Mouse (Mus musculus): ENCODE data around the gene Sec14l5.
"Not testable (repeated sequence)": the region's sequence is repeated elsewhere in the genome, so short reads cannot be mapped to it uniquely, and the experiment has no call there.

Sec14l5 gene

GRCm38 (mm10) chr16:5214126-5214525, 67.2 kb downstream of the Sec14l5 start:
- DNase-seq (ENCODE audit: low spot score in 2 of 2) = no peak

GRCm38 (mm10) chr16:5216686-5217085, 69.8 kb downstream of the Sec14l5 start:
- no peak for DNase-seq (ENCODE audit: low spot score in 2 of 2)

GRCm38 (mm10) chr16:5217341-5218133, 70.6 kb downstream of the Sec14l5 start:
- no peak for DNase-seq (ENCODE audit: low spot score in 2 of 2)

DNA sequence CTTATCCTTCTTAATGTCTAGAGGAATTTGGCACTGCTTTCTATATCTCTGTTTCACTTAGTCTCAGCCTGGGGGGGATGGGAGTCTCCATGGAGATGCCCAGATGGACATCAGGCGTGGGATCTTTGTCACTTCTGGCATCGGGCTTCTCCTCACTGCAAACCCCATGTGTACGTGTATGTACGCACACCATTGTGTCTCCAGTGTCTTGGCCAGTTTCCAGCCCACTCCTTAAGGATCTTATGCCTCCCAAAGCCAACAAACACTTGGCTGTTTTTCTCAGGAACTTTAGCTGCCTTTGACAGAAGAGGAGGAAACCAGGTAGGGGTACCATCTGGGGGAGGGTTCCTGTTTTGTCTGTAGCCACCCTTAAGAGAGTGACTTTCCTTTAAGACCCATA, 74.5 kb downstream of the Sec14l5 start:
- no peak for DNase-seq (ENCODE audit: low spot score in 2 of 2)

GRCm38 (mm10) chr16:5222140-5222539, 75.2 kb downstream of the Sec14l5 start, which contains the start of gene AU021092:
AU021092 (minus strand) TSS chr16:5222299.
- no peak for DNase-seq (ENCODE audit: low spot score in 2 of 2)

DNA sequence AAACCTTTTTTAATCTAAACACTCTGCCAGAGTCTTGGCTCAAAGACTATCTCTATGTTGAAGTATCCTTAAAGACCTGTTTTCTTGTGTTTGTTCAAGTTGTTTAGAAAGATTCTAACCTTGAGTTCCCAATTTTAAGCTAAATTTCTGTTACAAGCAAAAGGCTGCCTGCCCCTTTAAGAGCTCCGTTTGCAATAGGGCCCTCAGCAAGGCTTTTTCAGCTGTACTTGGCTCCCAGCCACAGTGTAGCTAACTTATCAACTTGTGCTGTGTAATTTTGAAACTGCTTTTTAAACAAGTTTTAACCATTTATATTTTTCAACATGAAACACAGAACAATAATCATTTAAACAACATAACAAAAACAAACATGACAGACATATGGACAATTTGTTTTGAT, 79.6 kb downstream of the Sec14l5 start:
- DNase-seq (ENCODE audit: low spot score in 2 of 2) = not testable (repeated sequence)

DNA sequence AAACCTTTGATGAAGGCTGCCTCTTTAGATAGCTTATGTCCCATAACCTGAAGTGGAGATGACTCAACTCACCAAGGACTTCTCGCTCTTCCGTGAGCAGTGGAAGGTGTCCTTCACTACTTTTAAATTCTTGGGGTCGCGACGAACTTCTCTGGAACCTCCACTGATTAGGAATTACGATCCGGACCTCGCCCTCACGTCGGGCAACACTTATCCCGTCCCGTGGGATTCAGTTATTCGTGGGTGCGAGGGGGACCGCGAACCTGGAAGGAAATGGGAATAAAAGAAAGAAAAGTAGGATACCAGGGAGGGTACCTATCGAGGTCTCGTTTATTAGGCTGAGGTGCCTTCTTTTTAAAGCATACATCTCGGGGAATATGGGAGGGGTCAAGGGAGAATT, 80.6 kb downstream of the Sec14l5 start:
- not testable (repeated sequence) for DNase-seq (ENCODE audit: low spot score in 2 of 2)

DNA sequence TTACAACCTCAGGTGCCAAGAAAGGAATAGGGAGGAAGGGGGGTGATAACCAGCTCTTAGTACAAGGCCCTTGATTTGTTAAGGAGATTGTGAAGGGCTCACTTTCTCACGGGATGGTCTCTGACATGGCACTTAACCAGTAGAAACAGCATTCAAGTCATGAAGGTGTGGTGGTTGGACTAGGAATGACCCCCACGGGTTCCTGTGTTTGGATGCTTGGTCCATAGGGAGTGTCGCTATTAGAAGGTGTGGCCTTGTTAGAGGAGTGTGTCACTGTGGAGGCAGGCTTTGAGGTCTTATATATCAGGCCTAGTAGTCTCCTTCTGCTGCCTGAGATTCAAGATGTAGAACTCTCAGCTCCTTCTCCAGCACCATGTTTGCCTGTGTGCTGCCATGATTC, 81.2 kb downstream of the Sec14l5 start:
- DNase-seq (ENCODE audit: low spot score in 2 of 2) = not testable (repeated sequence)

DNA sequence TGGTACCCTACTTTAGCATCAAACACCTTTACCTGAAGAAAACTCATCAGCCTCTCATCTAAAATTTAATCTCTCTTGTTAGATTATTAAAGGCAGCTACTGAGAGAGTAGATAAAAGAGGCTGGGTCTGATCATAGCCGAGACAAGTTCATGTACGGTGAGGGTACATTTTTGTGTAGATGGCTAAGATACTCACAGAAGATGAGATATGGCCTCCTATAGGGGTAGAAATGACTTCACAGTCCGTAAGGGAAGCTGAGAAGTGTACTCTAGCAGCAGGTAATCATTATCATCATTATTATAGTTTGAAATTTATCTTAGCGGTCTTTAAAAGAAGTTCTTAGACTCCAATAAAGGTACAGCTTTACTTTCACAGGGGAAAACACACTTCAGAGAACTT, 86.1 kb downstream of the Sec14l5 start:
- DNase-seq (ENCODE audit: low spot score in 2 of 2) = no peak

DNA sequence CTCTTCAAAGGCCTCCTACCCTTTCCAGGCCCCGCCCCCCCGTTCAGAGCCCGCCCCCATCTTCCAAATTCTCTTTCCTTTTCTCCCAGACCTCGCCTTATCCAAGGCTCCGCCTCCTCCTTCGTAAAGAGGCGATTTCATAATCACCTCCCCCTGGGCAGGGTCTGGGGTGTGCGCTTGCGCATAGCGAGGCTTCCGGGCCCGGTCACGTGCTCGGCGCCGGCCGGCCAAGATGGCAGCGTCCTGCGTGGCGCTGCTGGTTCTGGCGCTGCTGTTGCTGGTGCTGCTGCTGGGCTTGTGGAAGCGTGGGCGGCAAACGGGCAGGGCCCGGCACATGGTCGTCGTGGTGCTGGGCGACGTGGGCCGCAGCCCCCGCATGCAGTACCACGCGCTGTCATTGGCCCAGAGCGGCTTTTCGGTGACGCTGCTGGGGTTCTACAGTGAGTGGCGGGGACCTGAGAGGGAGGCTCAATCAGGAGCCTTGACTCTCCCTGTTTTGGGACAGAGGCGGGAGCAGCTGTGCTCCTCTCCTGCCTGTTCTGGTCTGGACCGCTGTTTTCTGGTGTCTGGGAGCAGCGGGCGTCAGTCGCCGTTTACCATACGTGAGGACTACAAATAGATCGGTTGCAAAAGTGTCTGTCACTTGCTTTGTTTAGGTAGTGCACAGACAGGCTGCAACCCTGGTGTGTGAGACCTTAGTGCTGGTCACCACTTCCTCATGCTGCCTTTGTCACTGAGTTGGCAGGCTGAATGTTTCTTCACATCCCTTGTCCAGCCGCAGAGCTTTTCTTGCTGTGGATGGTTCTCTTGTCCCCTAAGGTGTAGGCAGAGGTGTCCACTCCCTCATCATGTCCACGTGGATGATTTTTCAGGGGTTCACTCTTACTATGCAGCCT, 86.8 kb downstream of the Sec14l5 start, which contains the start of gene Alg1:
Gene Alg1 (plus strand): TSS at position 204 of the 896 bp plus-strand sequence.
- peak; percentile 89 to 95 for DNase-seq (ENCODE audit: low spot score in 2 of 2)

Data from spleen, postnatal 4 days (tissue).